Mouse (Mus musculus): ENCODE data around the gene Bcl2a1c. TPM values are rescaled to one million over a fixed set of nuclear protein-coding genes. Genes with fewer than 3 reads are reported as not detected.

The Bcl2a1c gene
- polyA plus RNA-seq, 1 experiment from 2014 or later = not detected

Other genes starting within 250 kb of the Bcl2a1c start
- 47.3 and 55.4 TPM in 2 replicates for gene Crtap, start 60.5 kb downstream of the Bcl2a1c start, polyA plus RNA-seq (2016; fragmentation: Nextera tagmentation; extraction: Ambion mirVana)
- gene Glb1, start 70.9 kb downstream of the Bcl2a1c start, polyA plus RNA-seq (2016; fragmentation: Nextera tagmentation; extraction: Ambion mirVana) = 19.2 and 22.3 TPM in 2 replicates
- 10.7 and 11.2 TPM in 2 replicates for gene Tmppe, start 71.0 kb downstream of the Bcl2a1c start, polyA plus RNA-seq (2016; fragmentation: Nextera tagmentation; extraction: Ambion mirVana)
- gene Ccr4, start 174.8 kb downstream of the Bcl2a1c start, polyA plus RNA-seq (2016; fragmentation: Nextera tagmentation; extraction: Ambion mirVana) = 0.06 TPM in 1 of 2 replicates, not detected in the other
- gene C130032M10Rik, start 185.6 kb downstream of the Bcl2a1c start, polyA plus RNA-seq (2016; fragmentation: Nextera tagmentation; extraction: Ambion mirVana) = 1.5 and 1.6 TPM in 2 replicates
- gene Trim71, start 234.2 kb downstream of the Bcl2a1c start, polyA plus RNA-seq (2016; fragmentation: Nextera tagmentation; extraction: Ambion mirVana) = 6.2 and 11.5 TPM in 2 replicates